Mouse (Mus musculus) hindbrain, embryonic 13.5 days (tissue): ENCODE data around the gene Zfp458. TPM values are rescaled to one million over a fixed set of nuclear protein-coding genes. Genes with fewer than 3 reads are reported as not detected.
"Not testable (repeated sequence)": the region's sequence is repeated elsewhere in the genome, so short reads cannot be mapped to it uniquely, and the experiment has no call there.

Source experiments
- ATAC-seq: fragments of 200-750 bp; cut with Nextera tagmentation; 2 replicates; pipeline ENCODE4 v1.8.0; 2017; ENCODE audit warnings: moderate TSS enrichment; ENCODE audit not compliant: low FRiP score
- H3K27ac ChIP-seq: fragments of 300-500 bp; sonication (generic); 2 replicates; pipeline ENCODE4 v1.5.1; 2015; ENCODE audit warnings: inconsistent platforms, mild to moderate bottlenecking, moderate library complexity
- H3K27me3 ChIP-seq: fragments of 300-500 bp; sonication (generic); 2 replicates; pipeline ENCODE4 v1.6.1; 2015; ENCODE audit warnings: mild to moderate bottlenecking, inconsistent platforms
- H3K36me3 ChIP-seq: fragments of 300-500 bp; sonication (generic); 2 replicates; pipeline ENCODE4 v1.6.1; 2015; ENCODE audit warnings: mild to moderate bottlenecking, inconsistent platforms
- H3K4me1 ChIP-seq: fragments of 300-500 bp; sonication (generic); replicated peaks from 2 replicates; pipeline ENCODE4 v1.6.1; 2015; ENCODE audit warnings: inconsistent platforms
- H3K4me2 ChIP-seq: fragments of 300-500 bp; sonication (generic); 2 replicates; pipeline ENCODE4 v1.6.1; 2015; ENCODE audit warnings: inconsistent platforms, mild to moderate bottlenecking, moderate library complexity
- H3K4me3 ChIP-seq: fragments of 300-500 bp; sonication (generic); 2 replicates; pipeline ENCODE4 v1.5.1; 2015; ENCODE audit warnings: mild to moderate bottlenecking, inconsistent platforms
- H3K9ac ChIP-seq: fragments of 300-500 bp; sonication (generic); 2 replicates; pipeline ENCODE4 v1.6.1; 2015; ENCODE audit warnings: mild to moderate bottlenecking, inconsistent platforms
- H3K9me3 ChIP-seq: fragments of 300-500 bp; sonication (generic); 2 replicates; pipeline ENCODE4 v1.6.1; 2016; ENCODE audit warnings: inconsistent platforms
- WGBS: fragments of 180-500 bp; shearing (Covaris S2); methylation state at CpG from one replicate; pipeline ENCODE4 v1.1.7; 2015; 5-methylcytosine and 5-hydroxymethylcytosine counted together
- polyA plus RNA-seq: library from polyadenylated mRNA; unstranded; fragments of >200 nt; fragmentation: Nextera tagmentation; extraction: Ambion mirVana; gene quantifications from 2 replicates; pipeline ENCODE4 v1.2.1, GENCODE M21; 2015

Zfp458 gene
- 5.1 and 5.4 TPM in 2 replicates for polyA plus RNA-seq

- Histone ChIP-seq H3K4me1 (no peaks in the 10 kb centered on the region), H3K4me3 (no peak within 1 kb of the TSS), H3K36me3 (no peaks in the 10 kb centered on the region), H3K9me3 (no peaks in the 10 kb centered on the region), H3K9ac (no peak within 1 kb of the TSS), H3K27ac (no peak within 1 kb of the TSS), H3K27me3 (no peaks in the 10 kb centered on the region), H3K4me2 (no peak within 1 kb of the TSS)
- 0 out of 2 replicates have a peak, but pooled peaks have one; percentile 39 for ATAC-seq
- 41% methylated on average over 7 of the region's 7 CpGs for WGBS
Observed at GRCm38 (mm10) chr13:67278314-67278713, at the start of gene Zfp458. Zfp458 (minus strand) TSS chr13:67278466.

- Histone ChIP-seq H3K27ac (0 out of 2 replicates have a peak overlapping the region, but pooled peaks have one; percentile 52), H3K9me3 (no peaks in the 10 kb centered on the region), H3K4me2 (peak overlapping the region; percentile 81), H3K36me3 (no peaks in the 10 kb centered on the region), H3K4me1 (peaks cover 8% of the 10 kb centered on the region), H3K4me3 (peak overlapping the region; percentile 70), H3K9ac (peak overlapping the region; percentile 61), H3K27me3 (no peaks in the 10 kb centered on the region)
- 34% methylated on average over 5 of the region's 5 CpGs for WGBS
- peak; percentile 77 for ATAC-seq
Observed at GRCm38 (mm10) chr13:67306718-67307117, 28.5 kb upstream of the Zfp458 start.

DNA sequence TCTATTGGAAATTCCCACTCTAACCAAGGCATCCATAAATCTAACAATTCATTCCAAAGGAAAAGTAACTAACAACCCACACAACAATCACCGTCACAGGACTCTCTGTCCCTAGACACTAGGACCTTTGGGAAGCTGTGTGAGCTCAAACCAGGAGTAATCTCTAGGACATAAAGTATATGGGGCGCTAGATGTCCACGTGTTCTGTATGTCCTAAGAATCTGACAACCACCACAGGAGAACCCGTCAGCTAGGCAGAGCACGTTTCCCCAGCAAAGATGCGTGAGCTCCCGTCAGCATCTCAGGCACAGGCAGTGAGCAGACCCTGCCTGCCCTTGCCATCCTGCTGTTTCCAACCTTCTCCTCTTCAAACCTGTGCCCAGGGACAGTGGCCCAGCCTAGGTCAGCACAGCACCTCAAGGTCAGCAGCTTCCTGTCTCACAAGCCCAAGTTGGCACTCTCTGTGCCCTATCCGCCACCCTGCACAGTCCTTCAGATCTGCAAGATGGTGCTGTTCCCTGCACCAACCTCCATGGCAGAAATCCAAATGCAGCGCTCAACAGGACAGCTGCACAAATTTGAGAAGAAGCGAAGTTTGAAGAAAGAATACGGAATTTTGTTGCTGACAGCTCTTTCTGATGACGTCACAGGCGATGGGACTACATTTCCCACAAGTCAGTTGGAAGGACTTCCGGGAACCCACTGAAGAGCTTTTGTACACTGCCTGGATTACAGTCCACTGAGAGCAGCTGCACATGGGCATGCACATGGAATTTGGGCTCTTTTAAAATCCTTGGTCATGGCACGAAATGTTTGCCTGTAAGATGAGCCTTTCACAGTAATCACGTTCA lies 27.8 kb upstream of the Zfp458 start, which contains the start of gene Zfp457:
Gene Zfp457, minus strand, starts transcription at position 664 of the 851 bp plus-strand sequence.
- peak within 1 kb of the TSS; percentile 56; the same call in 1 of the 2 replicates for H3K27ac ChIP-seq
- peak; percentile 100 for ATAC-seq

GRCm38 (mm10) chr13:67269383-67270065 lies 8.7 kb downstream of the Zfp458 start:
- peak overlapping the region; percentile 73 for H3K4me3 ChIP-seq
- H3K36me3 ChIP-seq, H3K27me3 ChIP-seq, H3K9me3 ChIP-seq: not testable (repeated sequence)
- H3K9ac ChIP-seq: peak overlapping the region; percentile 79
- peaks cover 11% of the 10 kb centered on the region for H3K4me1 ChIP-seq
- peak overlapping the region; percentile 75 for H3K4me2 ChIP-seq
- H3K27ac ChIP-seq: peak overlapping the region; percentile 36
- WGBS: 48% methylated on average over 9 of the region's 9 CpGs
- peak; percentile 49 for ATAC-seq

More for the DNA sequence above, 27.8 kb upstream of the Zfp458 start, which contains the start of gene Zfp457:
- 10% methylated on average over 16 of the region's 16 CpGs for WGBS
- Histone ChIP-seq H3K4me3 (peak within 1 kb of the TSS; percentile 70), H3K9me3 (no peaks in the 10 kb centered on the region), H3K27me3 (no peaks in the 10 kb centered on the region), H3K4me2 (peak within 1 kb of the TSS; percentile 81), H3K9ac (peak within 1 kb of the TSS; percentile 85), H3K4me1 (peaks cover 8% of the 10 kb centered on the region), H3K36me3 (no peaks in the 10 kb centered on the region)

- Histone ChIP-seq H3K27me3 (no peaks in the 10 kb centered on the region), H3K27ac (peak overlapping the region; percentile 36), H3K4me2 (peak overlapping the region; percentile 75), H3K4me1 (peaks cover 11% of the 10 kb centered on the region), H3K36me3 (peaks cover 8% of the 10 kb centered on the region; the same call in 1 of the 2 replicates), H3K9ac (peak overlapping the region; percentile 79), H3K4me3 (peak overlapping the region; percentile 73), H3K9me3 (peaks cover 12% of the 10 kb centered on the region)
- ATAC-seq: peak; percentile 100
- WGBS: 9% methylated on average over 18 of the region's 18 CpGs
Observed at GRCm38 (mm10) chr13:67268568-67269369, 9.5 kb downstream of the Zfp458 start.

DNA sequence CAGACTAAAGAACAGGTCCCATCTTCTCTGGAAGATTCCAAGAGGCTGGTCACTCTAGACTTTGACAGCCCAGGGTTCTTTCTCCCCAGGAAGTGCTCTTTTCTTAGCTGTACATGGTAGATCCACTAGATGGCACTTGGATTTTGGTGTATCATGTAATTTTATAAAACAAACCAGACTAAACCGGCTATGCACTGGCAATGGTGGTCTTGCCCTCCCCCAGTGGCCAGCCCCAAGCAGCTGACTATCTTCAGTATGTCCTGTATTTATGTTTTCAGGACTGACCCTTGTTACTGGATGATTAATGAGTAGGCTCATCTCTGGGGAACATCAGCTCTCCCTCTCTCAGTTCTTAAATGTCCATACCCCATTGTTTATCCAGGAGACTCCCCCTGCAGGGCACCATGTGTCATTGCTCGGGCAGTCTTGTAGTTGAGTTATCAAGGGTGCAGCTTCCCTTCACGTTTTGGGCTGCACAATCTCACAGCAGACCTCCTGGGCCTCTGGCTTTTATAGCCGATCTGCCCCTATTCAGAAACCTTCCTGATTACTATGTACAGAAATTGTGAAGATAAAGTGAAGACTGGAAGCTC lies 64.2 kb downstream of the Zfp458 start:
- no peak overlapping the region for H3K9ac ChIP-seq
- H3K4me1 ChIP-seq: no peaks in the 10 kb centered on the region
- whole genome bisulfite sequencing: 65% methylated on average over 4 of the region's 4 CpGs
- 0 out of 2 replicates have a peak, but pooled peaks cover 3% of the 10 kb centered on the region for H3K9me3 ChIP-seq
- ATAC-seq: no peak
- H3K4me3 ChIP-seq: no peak overlapping the region
- H3K36me3 ChIP-seq: no peaks in the 10 kb centered on the region; the same call in 1 of the 2 replicates
- H3K4me2 ChIP-seq: no peak overlapping the region
- no peaks in the 10 kb centered on the region for H3K27me3 ChIP-seq
- no peak overlapping the region for H3K27ac ChIP-seq

Other genes with a start within 250 kb of the Zfp458 start
- 5.4 and 6.8 TPM in 2 replicates for gene Zfp712, start 217.3 kb downstream of the Zfp458 start, polyA plus RNA-seq
- 8.7 and 9.8 TPM in 2 replicates for gene Zfp708, start 180.5 kb downstream of the Zfp458 start, polyA plus RNA-seq
- gene Gm28557, start 169.9 kb downstream of the Zfp458 start, polyA plus RNA-seq: 1.4 and 1.7 TPM in 2 replicates
- 0.10 TPM in 1 of 2 replicates, not detected in the other for gene Rslcan18, start 162.2 kb downstream of the Zfp458 start, polyA plus RNA-seq
- gene Zfp759, start 156.8 kb downstream of the Zfp458 start, polyA plus RNA-seq: 4.1 and 4.2 TPM in 2 replicates
- gene Rsl1, start 105.3 kb downstream of the Zfp458 start, polyA plus RNA-seq: 5.5 and 7.5 TPM in 2 replicates
- 2.6 and 3.1 TPM in 2 replicates for gene Zfp455, start 84.0 kb downstream of the Zfp458 start, polyA plus RNA-seq
- gene Zfp457, start 28.0 kb upstream of the Zfp458 start, polyA plus RNA-seq: 0.84 and 1.1 TPM in 2 replicates
- gene Zfp595, start 54.1 kb upstream of the Zfp458 start, polyA plus RNA-seq: 1.6 and 1.9 TPM in 2 replicates
- 0.44 TPM in 1 of 2 replicates, not detected in the other for gene Gm28044, start 82.1 kb upstream of the Zfp458 start, polyA plus RNA-seq
- gene Zfp953, start 82.1 kb upstream of the Zfp458 start, polyA plus RNA-seq: 0.68 and 0.69 TPM in 2 replicates
- gene Gm28041, start 97.3 kb upstream of the Zfp458 start, polyA plus RNA-seq: not detected in 2 replicates
- 0.55 and 0.72 TPM in 2 replicates for gene Zfp456, start 97.3 kb upstream of the Zfp458 start, polyA plus RNA-seq
- gene Zfp429, start 121.4 kb upstream of the Zfp458 start, polyA plus RNA-seq: 3.4 and 5.0 TPM in 2 replicates
- 0.21 and 0.58 TPM in 2 replicates for gene Zfp459, start 143.0 kb upstream of the Zfp458 start, polyA plus RNA-seq
- 5.2 and 6.8 TPM in 2 replicates for gene Zfp874a, start 173.2 kb upstream of the Zfp458 start, polyA plus RNA-seq
- gene Zfp874b, start 205.8 kb upstream of the Zfp458 start, polyA plus RNA-seq: 2.0 and 2.5 TPM in 2 replicates
- 14.6 and 14.8 TPM in 2 replicates for gene Zfp58, start 222.1 kb upstream of the Zfp458 start, polyA plus RNA-seq
- gene Gm26965, start 247.7 kb upstream of the Zfp458 start, polyA plus RNA-seq: not detected in 2 replicates
- 36.4 and 39.7 TPM in 2 replicates for gene Zfp87, start 247.7 kb upstream of the Zfp458 start, polyA plus RNA-seq